Mouse (Mus musculus) stomach, embryonic 16.5 days (tissue): ENCODE data around the gene 4930415O20Rik. TPM values are rescaled to one million over a fixed set of nuclear protein-coding genes. Genes with fewer than 3 reads are reported as not detected.
A peak's percentile ranks its signal among the peaks of the same experiment; 100 is the strongest.

ENCODE experiments used
- ATAC-seq: fragments of 200-750 bp; cut with Nextera tagmentation; 2 replicates; pipeline ENCODE4 v1.8.0; 2017; ENCODE audit warnings: moderate number of reproducible peaks, moderate TSS enrichment; ENCODE audit not compliant: insufficient read depth, low FRiP score
- H3K27ac ChIP-seq: fragments of 300-500 bp; sonication (generic); 2 replicates; pipeline ENCODE4 v1.5.1; 2014; ENCODE audit warnings: low read length
- H3K27me3 ChIP-seq: fragments of 300-500 bp; sonication (generic); 2 replicates; pipeline ENCODE4 v1.6.1; 2014; ENCODE audit warnings: low read length, control low read depth, mixed read lengths; ENCODE audit not compliant: control insufficient read depth, insufficient read depth
- H3K36me3 ChIP-seq: fragments of 300-500 bp; sonication (generic); 2 replicates; pipeline ENCODE4 v1.6.1; 2014; ENCODE audit warnings: low read length; ENCODE audit not compliant: control insufficient read depth, insufficient read depth
- H3K4me1 ChIP-seq: fragments of 300-500 bp; sonication (generic); 2 replicates; pipeline ENCODE4 v1.6.1; 2014; ENCODE audit warnings: low read length, control low read depth, mixed read lengths; ENCODE audit not compliant: control insufficient read depth, insufficient read depth
- H3K4me2 ChIP-seq: fragments of 300-500 bp; sonication (generic); 2 replicates; pipeline ENCODE4 v1.6.1; 2014; ENCODE audit warnings: low read depth, low read length, mixed read lengths
- H3K4me3 ChIP-seq: fragments of 300-500 bp; sonication (generic); replicated peaks from 2 replicates; pipeline ENCODE4 v1.5.1; 2014; ENCODE audit warnings: mild to moderate bottlenecking, low read length
- H3K9ac ChIP-seq: fragments of 300-500 bp; sonication (generic); 2 replicates; pipeline ENCODE4 v1.6.1; 2014; ENCODE audit warnings: low read length
- H3K9me3 ChIP-seq: fragments of 300-500 bp; sonication (generic); replicated peaks from 2 replicates; pipeline ENCODE4 v1.6.1; 2016; ENCODE audit warnings: low read length, control low read depth; ENCODE audit not compliant: control insufficient read depth
- WGBS: fragments of 180-500 bp; shearing (Covaris S2); extraction: QIAGEN DNeasy Blood & Tissue Kit; methylation state at CpG from one replicate; pipeline ENCODE4 v1.1.7; 2014; 5-methylcytosine and 5-hydroxymethylcytosine counted together
- polyA plus RNA-seq: library from polyadenylated mRNA; unstranded; fragments of >200 nt; fragmentation: Nextera tagmentation; extraction: Ambion mirVana; gene quantifications from 2 replicates; pipeline ENCODE4 v1.2.1, GENCODE M21; 2015

4930415O20Rik gene
- polyA plus RNA-seq, 1 experiment from 2014 or later: 0.44 TPM

DNA sequence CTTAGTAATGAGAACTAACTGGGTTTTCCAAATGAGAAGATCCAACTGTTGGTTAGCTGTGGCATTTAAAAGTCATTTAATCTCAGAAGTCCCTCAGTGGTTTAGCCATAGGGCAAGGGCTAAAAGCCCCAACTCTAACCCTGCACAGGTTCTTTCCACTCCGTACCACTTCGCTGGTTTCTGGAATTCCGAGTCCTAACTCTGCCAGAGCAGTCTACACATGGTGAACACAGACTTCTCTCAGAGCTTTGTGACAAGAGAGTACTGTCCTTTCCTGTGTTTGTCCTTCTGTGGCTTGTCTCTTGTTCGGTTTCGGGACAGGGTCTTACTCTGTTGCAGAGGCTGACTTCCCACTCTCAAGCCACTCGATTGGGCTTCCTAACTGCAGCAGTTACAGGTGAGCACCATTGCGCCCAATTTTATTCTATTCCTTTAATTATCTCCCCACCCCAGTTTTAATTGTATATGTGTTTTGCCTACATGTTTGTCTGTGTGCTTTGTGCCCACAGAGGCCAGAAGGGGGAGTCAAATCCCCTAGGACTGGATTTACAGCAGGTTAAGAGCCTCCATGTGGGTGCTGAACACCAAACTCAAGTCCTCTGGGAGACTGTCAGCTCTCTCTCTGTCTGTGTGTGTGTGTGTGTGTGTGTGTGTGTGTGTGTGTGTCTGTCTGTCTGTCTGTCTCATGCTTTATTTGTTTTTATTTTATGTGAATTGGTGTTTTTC, 55.8 kb downstream of the 4930415O20Rik start:
- 77% methylated on average over 7 of the region's 7 CpGs for WGBS
- Histone ChIP-seq H3K4me1 (peaks cover 21% of the 10 kb centered on the region), H3K36me3 (no peaks in the 10 kb centered on the region), H3K27ac (no peak overlapping the region), H3K27me3 (0 out of 2 replicates have a peak, but pooled peaks cover 8% of the 10 kb centered on the region), H3K4me2 (no peak overlapping the region), H3K4me3 (no peak overlapping the region), H3K9me3 (no peaks in the 10 kb centered on the region; the same call in 1 of the 2 replicates), H3K9ac (no peak overlapping the region)
- no peak for ATAC-seq

DNA sequence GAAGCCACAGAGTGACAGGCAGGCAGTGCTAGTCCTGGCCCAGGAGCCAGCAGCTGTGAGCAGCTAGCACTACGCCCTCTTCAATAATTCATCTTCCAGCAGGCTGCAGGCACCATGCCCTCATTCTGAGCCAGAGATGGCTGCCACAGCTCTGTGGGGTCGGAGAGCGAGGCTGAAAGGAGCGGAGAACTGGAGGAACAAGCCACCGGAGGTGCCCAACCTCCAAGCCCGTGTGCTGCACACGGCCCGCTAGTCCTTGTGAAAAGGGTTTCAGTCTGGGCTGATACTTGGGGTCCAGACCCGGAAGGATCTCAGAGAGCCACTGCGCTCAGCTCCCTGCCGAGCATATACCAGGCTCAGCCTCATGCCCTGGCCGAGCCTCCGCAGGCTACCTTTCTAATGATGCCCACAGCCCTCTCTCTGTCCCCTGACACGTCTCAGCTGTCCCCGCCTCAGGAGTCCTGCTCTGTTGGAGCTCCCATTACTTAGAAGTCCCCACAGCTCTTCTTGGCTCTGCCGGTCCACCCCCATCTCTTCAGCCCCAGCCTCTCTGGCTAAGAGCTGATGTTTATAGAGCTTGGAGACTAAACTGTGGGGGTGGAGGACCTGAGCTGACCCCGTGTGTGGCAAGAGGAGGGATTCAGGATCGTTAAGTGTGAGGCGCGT, 57.9 kb downstream of the 4930415O20Rik start:
- Histone ChIP-seq H3K27ac (peak overlapping the region; percentile 11), H3K27me3 (peaks cover 16% of the 10 kb centered on the region), H3K36me3 (no peaks in the 10 kb centered on the region), H3K4me3 (peak overlapping the region; percentile 14; the same call in 1 of the 2 replicates), H3K9me3 (no peaks in the 10 kb centered on the region; the same call in 1 of the 2 replicates), H3K4me1 (peaks cover 38% of the 10 kb centered on the region), H3K4me2 (peak overlapping the region; percentile 49), H3K9ac (peak overlapping the region; percentile 60)
- peak; percentile 12; the same call in 1 of the 2 replicates for ATAC-seq
- WGBS: 15% methylated on average over 20 of the region's 20 CpGs

DNA sequence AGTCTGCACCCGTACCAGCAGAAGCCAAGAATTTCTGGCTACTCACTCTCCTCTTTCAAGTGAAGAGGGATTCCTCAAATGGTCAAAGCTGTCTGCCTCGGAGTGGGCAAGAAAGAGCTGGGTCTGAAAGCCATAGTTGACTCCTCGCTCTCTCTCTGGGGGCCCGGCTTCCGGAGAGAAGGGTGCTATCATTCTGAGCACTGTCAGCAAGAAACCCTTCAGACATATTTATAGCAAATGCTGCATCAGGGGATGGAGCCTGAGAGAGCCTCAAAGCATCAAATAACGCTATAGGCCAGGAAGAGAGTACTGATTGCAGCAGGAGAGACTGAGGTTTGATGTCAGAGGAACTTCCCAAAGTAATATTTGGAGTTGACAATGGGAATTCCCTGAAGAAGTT, 58.7 kb downstream of the 4930415O20Rik start:
- Histone ChIP-seq H3K27me3 (peaks cover 16% of the 10 kb centered on the region), H3K4me2 (0 out of 2 replicates have a peak overlapping the region, but pooled peaks have one; percentile 49), H3K9me3 (no peaks in the 10 kb centered on the region), H3K27ac (peak overlapping the region; percentile 11; the same call in 1 of the 2 replicates), H3K9ac (0 out of 2 replicates have a peak overlapping the region, but pooled peaks have one; percentile 60), H3K36me3 (no peaks in the 10 kb centered on the region), H3K4me1 (peaks cover 43% of the 10 kb centered on the region), H3K4me3 (no peak overlapping the region)
- WGBS: 45% methylated on average over 6 of the region's 6 CpGs
- no peak for ATAC-seq

DNA sequence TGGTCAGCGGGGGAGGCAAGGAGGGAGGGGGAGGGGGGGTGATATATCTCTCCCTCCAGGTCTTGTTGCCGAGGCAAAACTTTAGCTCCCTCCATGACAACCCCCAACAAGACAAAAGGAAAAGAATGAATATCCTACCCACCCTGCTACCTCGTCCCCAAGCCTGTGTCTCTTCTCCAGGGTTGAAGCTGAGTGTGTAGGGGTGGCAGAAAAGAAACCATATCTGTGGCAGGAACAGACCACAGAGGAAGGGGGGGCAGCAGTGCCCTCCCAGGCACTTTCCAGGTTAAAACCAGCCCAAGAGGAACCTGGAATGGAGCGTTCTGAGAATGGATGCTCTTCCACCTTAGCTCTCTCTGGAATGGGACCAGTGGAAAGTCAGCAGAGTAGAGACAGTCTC, 59.7 kb downstream of the 4930415O20Rik start, which contains the start of gene Cacnb3:
Gene Cacnb3, plus strand, starts transcription at position 301 of the 400 bp plus-strand sequence.
- Histone ChIP-seq H3K4me3 (peak within 1 kb of the TSS; percentile 75), H3K27me3 (peaks cover 16% of the 10 kb centered on the region), H3K27ac (peak within 1 kb of the TSS; percentile 74), H3K9ac (peak within 1 kb of the TSS; percentile 74), H3K4me2 (peak within 1 kb of the TSS; percentile 95), H3K36me3 (no peaks in the 10 kb centered on the region), H3K9me3 (no peaks in the 10 kb centered on the region), H3K4me1 (peaks cover 44% of the 10 kb centered on the region)
- ATAC-seq: no peak
- 45% methylated on average over 4 of the region's 4 CpGs for WGBS

DNA sequence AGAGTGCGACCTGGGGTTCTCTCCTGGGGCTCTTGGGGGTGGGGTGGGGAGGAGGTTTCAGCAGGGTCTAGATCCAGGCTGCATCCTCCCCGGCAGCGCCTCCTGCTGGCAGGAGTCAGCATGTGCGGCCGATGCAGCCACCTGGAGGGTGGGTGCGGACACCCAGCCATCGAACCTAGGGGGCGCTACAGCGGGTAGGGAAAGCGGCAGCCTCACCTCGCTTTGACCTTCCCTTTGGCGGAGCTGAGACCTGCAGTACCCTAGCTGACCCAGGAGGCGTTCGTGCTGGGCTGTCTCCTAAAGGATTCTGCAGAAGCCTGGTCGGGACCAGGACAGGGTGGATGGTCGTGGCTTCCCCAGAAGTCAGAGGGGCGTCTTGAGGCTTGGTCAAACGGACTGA, 60.7 kb downstream of the 4930415O20Rik start:
- H3K4me2 ChIP-seq: peak overlapping the region; percentile 95
- H3K9me3 ChIP-seq: no peaks in the 10 kb centered on the region
- peaks cover 53% of the 10 kb centered on the region for H3K4me1 ChIP-seq
- ATAC-seq: no peak
- H3K36me3 ChIP-seq: no peaks in the 10 kb centered on the region
- H3K4me3 ChIP-seq: peak overlapping the region; percentile 75
- H3K27me3 ChIP-seq: peaks cover 16% of the 10 kb centered on the region
- peak overlapping the region; percentile 74 for H3K9ac ChIP-seq
- under 1% methylated on average over 18 of the region's 18 CpGs for WGBS
- H3K27ac ChIP-seq: peak overlapping the region; percentile 74

GRCm38 (mm10) chr15:98632107-98632744, 61.4 kb downstream of the 4930415O20Rik start:
- peak overlapping the region; percentile 75 for H3K4me3 ChIP-seq
- under 1% methylated on average over 25 of the region's 25 CpGs for WGBS
- no peaks in the 10 kb centered on the region for H3K36me3 ChIP-seq
- peaks cover 16% of the 10 kb centered on the region for H3K27me3 ChIP-seq
- peak; percentile 84 for ATAC-seq
- H3K9me3 ChIP-seq: no peaks in the 10 kb centered on the region
- peak overlapping the region; percentile 74 for H3K27ac ChIP-seq
- H3K4me2 ChIP-seq: peak overlapping the region; percentile 95
- H3K4me1 ChIP-seq: peaks cover 53% of the 10 kb centered on the region
- H3K9ac ChIP-seq: peak overlapping the region; percentile 74

DNA sequence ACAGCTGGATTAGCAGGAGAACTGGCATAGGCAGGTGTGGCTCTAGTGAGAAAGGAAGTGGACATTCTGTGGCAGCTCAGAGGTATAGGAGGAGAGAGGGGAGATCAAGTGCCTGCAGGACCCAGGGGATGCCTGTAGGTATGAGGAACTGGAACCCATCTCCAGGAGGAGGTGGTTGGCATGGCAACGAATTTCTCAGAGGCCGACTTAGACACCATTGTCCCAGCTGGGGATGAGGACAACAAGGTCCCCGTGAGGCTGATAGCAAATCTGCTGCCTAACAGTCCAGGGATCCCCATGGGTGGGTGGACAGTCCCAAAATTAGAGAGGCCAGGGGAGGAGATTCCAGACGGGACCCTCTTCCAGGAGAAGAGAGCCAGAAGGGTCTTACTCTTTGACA, 62.1 kb downstream of the 4930415O20Rik start:
- Histone ChIP-seq H3K9ac (peak overlapping the region; percentile 74), H3K4me1 (peaks cover 53% of the 10 kb centered on the region)
- WGBS: 7% methylated on average over 4 of the region's 4 CpGs

GRCm38 (mm10) chr15:98633822-98634470, 63.1 kb downstream of the 4930415O20Rik start:
- no peak for ATAC-seq

More for the DNA sequence above, 62.1 kb downstream of the 4930415O20Rik start:
- Histone ChIP-seq H3K27me3 (peaks cover 16% of the 10 kb centered on the region), H3K4me3 (peak overlapping the region; percentile 75), H3K36me3 (no peaks in the 10 kb centered on the region), H3K4me2 (peak overlapping the region; percentile 95), H3K27ac (no peak overlapping the region; the same call in 1 of the 2 replicates), H3K9me3 (no peaks in the 10 kb centered on the region)
- ATAC-seq: no peak

More at GRCm38 (mm10) chr15:98633822-98634470, 63.1 kb downstream of the 4930415O20Rik start:
- peaks cover 43% of the 10 kb centered on the region for H3K4me1 ChIP-seq
- no peaks in the 10 kb centered on the region for H3K36me3 ChIP-seq
- 0 out of 2 replicates have a peak overlapping the region, but pooled peaks have one; percentile 72 for H3K27ac ChIP-seq
- peak overlapping the region; percentile 83 for H3K9ac ChIP-seq
- H3K27me3 ChIP-seq: peaks cover 16% of the 10 kb centered on the region
- peak overlapping the region; percentile 75 for H3K4me3 ChIP-seq
- H3K9me3 ChIP-seq: no peaks in the 10 kb centered on the region
- 2% methylated on average over 25 of the region's 25 CpGs for WGBS
- H3K4me2 ChIP-seq: peak overlapping the region; percentile 95
